Mouse (Mus musculus) regulatory T cell (primary cell): ENCODE results near the gene Phf19.

Source experiments
- in situ Hi-C: fragments of 300-600 bp; cut with MboI, MseI; formaldehyde crosslinking; loops from one replicate; pipeline ENCODE4 v1.15.1; 2025; ENCODE audit warnings: high pct_unique_total_duplicates

The Phf19 gene

GRCm38 (mm10) chr2:34897820-34898219 lies 16.0 kb downstream of the Phf19 start:
- in situ Hi-C loops: no loop called here

GRCm38 (mm10) chr2:34896821-34897460 lies 16.9 kb downstream of the Phf19 start:
- in situ Hi-C loops: no loop called here

- in situ Hi-C loops: no loop called here
These were observed 18.2 kb downstream of the Phf19 start for GRCm38 (mm10) chr2:34895503-34896113.

- in situ Hi-C loops: no loop called here
These were observed 19.9 kb downstream of the Phf19 start for GRCm38 (mm10) chr2:34893950-34894349.

- in situ Hi-C loops: loop anchor here (5.0 kb wide), 1 partner anchor 42 kb away; no protein-coding TSS in a partner anchor
These were observed 29.6 kb downstream of the Phf19 start for GRCm38 (mm10) chr2:34884186-34884585.

- in situ Hi-C loops: loop anchor here (5.0 kb wide), 1 partner anchor 41 kb away; no protein-coding TSS in a partner anchor
These were observed 30.6 kb downstream of the Phf19 start for GRCm38 (mm10) chr2:34883190-34883589.

GRCm38 (mm10) chr2:34882757-34883156 lies 31.1 kb downstream of the Phf19 start:
- in situ Hi-C loops: loop anchor here (5.0 kb wide), 1 partner anchor 40 kb away; no protein-coding TSS in a partner anchor

GRCm38 (mm10) chr2:34880054-34880453 lies 33.8 kb downstream of the Phf19 start:
- in situ Hi-C loops: loop anchor here (5.0 kb wide), 1 partner anchor 38 kb away; no protein-coding TSS in a partner anchor

- in situ Hi-C loops: no loop called here
These were observed 38.9 kb downstream of the Phf19 start, which contains the start of gene Psmd5 for GRCm38 (mm10) chr2:34874816-34875345. Gene Psmd5 (minus strand): TSS chr2:34874968.

- in situ Hi-C loops: no loop called here
These were observed 39.6 kb downstream of the Phf19 start, which contains the start of gene Cutal for GRCm38 (mm10) chr2:34874271-34874670. Gene Cutal (plus strand): TSS chr2:34874396.

GRCm38 (mm10) chr2:34870520-34871474 lies 43.0 kb downstream of the Phf19 start:
- in situ Hi-C loops: no loop called here

- in situ Hi-C loops: no loop called here
These were observed 44.1 kb downstream of the Phf19 start for GRCm38 (mm10) chr2:34869680-34870079.

GRCm38 (mm10) chr2:34857728-34858127 lies 56.1 kb downstream of the Phf19 start:
- in situ Hi-C loops: no loop called here

GRCm38 (mm10) chr2:34855265-34855664 lies 58.6 kb downstream of the Phf19 start:
- in situ Hi-C loops: no loop called here

GRCm38 (mm10) chr2:34847702-34848101 lies 66.1 kb downstream of the Phf19 start:
- in situ Hi-C loops: loop anchor here (10.0 kb wide), 1 partner anchor 1037 kb away; no protein-coding TSS in a partner anchor
